Mouse (Mus musculus) C2C12 (cell line): ENCODE data around the gene Ltbp1. TPM values are rescaled to one million over a fixed set of nuclear protein-coding genes. Genes with fewer than 3 reads are reported as not detected.

Source experiments
- H3K27me3 ChIP-seq: one replicate; pipeline ENCODE4 v1.6.1; 2011; ENCODE audit not compliant: control insufficient read depth, insufficient read depth, insufficient read length
- H3K36me3 ChIP-seq: one replicate; pipeline ENCODE4 v1.6.1; 2011; ENCODE audit not compliant: control insufficient read depth, insufficient read depth
- H3K4me3 ChIP-seq: one replicate; pipeline ENCODE4 v1.5.1; 2011; ENCODE audit warnings: mild to moderate bottlenecking, control low read depth; ENCODE audit not compliant: poor library complexity, insufficient read depth, severe bottlenecking
- H3K79me2 ChIP-seq: one replicate; pipeline ENCODE4 v1.6.1; 2011; ENCODE audit not compliant: control insufficient read depth, insufficient read depth
- H3K79me3 ChIP-seq: one replicate; pipeline ENCODE4 v1.6.1; 2011; ENCODE audit warnings: low read depth, control low read depth
- H3ac ChIP-seq: one replicate; pipeline ENCODE3; 2011; ENCODE audit warnings: low read depth; ENCODE audit not compliant: control insufficient read depth, insufficient read length
- CEBPB ChIP-seq: IDR thresholded peaks from one replicate; pipeline ENCODE4 v1.6.1; 2011; ENCODE audit warnings: low read depth, mild to moderate bottlenecking, control low read depth, moderate library complexity
- CTCF ChIP-seq: IDR thresholded peaks from one replicate; pipeline ENCODE4 v1.5.1; 2011; ENCODE audit not compliant: control insufficient read depth, insufficient read depth, insufficient read length
- FOSL1 ChIP-seq: IDR thresholded peaks from one replicate; pipeline ENCODE4 v1.8.0; 2011; ENCODE audit warnings: mild to moderate bottlenecking, low read length; ENCODE audit not compliant: poor library complexity, insufficient read depth, severe bottlenecking
- MAX ChIP-seq: IDR thresholded peaks from one replicate; pipeline ENCODE4 v1.6.1; 2011; ENCODE audit warnings: mild to moderate bottlenecking, control low read depth
- MYOD1 ChIP-seq: IDR thresholded peaks from one replicate; pipeline ENCODE4 v1.6.1; 2011; ENCODE audit warnings: low read depth; ENCODE audit not compliant: control insufficient read depth, insufficient read length
- MYOG ChIP-seq: IDR thresholded peaks from one replicate; pipeline ENCODE4 v1.6.1; 2011; ENCODE audit not compliant: control insufficient read depth, insufficient read length; ENCODE audit errors: extremely low read depth
- USF1 ChIP-seq: IDR thresholded peaks from one replicate; pipeline ENCODE4 v1.6.1; 2011; ENCODE audit warnings: low read depth, mild to moderate bottlenecking, control low read depth, moderate library complexity
- polyA plus RNA-seq: library from polyadenylated mRNA; unstranded; fragments of >200 nt; fragmentation: generic; extraction: Trizol; gene quantifications from one replicate; pipeline ENCODE4 v1.2.1, GENCODE M21; 2012; ENCODE audit warnings: missing spikeins

Gene Ltbp1
- polyA plus RNA-seq, 1 experiment = 41.8 TPM

DNA sequence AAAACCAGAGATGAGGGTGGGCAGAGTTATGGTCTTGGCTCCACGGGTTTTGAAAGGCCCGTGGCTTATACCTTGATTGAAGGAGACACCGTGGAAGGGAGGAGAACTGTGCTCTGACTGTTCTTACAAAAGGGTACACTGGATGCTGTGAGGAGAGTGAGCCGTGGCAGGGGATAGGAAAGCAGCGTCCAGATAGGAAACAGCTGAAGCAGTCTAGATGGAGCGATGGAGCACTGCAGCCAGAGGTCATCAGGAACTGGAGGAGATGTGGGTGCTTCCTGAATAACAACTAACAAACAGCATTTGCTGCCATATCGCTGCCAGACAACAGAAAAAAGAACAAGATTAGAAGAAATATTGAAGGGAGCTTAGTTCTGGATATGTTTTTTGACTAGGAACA, 166.3 kb downstream of the Ltbp1 start:
- H3K27me3 ChIP-seq = no peaks in the 10 kb centered on the region
- H3ac ChIP-seq = no peak overlapping the region
- H3K79me2 ChIP-seq = no peaks in the 10 kb centered on the region
- no peak overlapping the region for H3K4me3 ChIP-seq
- TF ChIP-seq USF1 (no peak), CEBPB (no peak), MAX (no peak), MYOD1 (no peak), MYOG (no peak), CTCF (no peak), FOSL1 (no peak)
- H3K79me3 ChIP-seq = no peaks in the 10 kb centered on the region
- no peaks in the 10 kb centered on the region for H3K36me3 ChIP-seq

DNA sequence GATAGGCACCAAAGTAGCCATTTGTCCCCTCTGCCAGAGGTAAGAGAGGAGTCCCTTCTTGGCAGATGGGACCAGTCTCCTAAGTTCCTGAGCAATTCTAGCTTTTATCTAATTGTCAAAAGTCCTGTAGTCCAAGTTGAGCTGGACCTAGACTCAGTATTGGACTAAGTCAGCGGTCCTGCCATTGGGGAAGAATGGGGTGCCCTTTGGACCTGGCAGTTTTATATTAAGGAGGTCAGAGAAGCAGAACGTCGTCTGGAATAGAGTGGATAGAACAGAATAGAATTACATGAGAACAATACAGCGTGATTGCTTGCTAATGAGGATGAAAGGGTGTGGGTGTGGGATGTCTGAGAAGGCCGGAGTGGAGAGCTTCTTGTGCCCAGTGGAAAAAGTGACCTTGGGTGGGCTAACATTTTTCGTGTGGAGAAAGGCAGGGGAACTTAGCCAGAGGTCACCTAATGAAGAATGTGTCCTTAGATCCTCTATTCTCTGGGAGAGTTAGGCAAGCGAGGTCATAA, 167.4 kb downstream of the Ltbp1 start:
- no peak overlapping the region for H3ac ChIP-seq
- no peaks in the 10 kb centered on the region for H3K79me2 ChIP-seq
- H3K36me3 ChIP-seq = no peaks in the 10 kb centered on the region
- H3K4me3 ChIP-seq = no peak overlapping the region
- TF ChIP-seq FOSL1 (no peak), USF1 (no peak), CEBPB (no peak), MYOD1 (no peak), MAX (no peak), MYOG (no peak)
- H3K79me3 ChIP-seq = no peaks in the 10 kb centered on the region
- no peaks in the 10 kb centered on the region for H3K27me3 ChIP-seq

DNA sequence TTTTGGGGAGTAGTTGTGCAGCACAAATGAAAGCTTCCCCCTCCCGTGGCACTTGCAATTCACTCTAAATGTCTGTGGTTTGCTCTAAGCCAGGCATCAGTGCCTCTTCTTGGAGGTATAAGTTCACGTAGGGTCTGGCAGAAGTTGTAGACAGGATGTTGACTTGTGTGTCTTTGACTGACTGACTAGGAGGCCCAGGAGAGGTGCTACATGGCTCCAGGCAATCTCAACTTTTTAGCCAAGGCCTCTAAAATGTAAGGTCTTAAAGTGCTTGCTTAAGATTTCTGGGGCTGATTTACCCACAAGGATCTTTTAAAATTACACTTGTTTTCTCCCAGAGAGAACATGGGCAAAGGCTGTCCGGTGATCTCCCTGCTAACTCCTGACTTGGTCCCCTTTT, 169.1 kb downstream of the Ltbp1 start:
- H3K4me3 ChIP-seq = no peak overlapping the region
- TF ChIP-seq MYOG (no peak), MAX (no peak), CTCF (no peak)
- H3K79me3 ChIP-seq = peaks cover 3% of the 10 kb centered on the region
- H3ac ChIP-seq = no peak overlapping the region
- H3K79me2 ChIP-seq = peaks cover 7% of the 10 kb centered on the region
- no peaks in the 10 kb centered on the region for H3K27me3 ChIP-seq
- H3K36me3 ChIP-seq = no peaks in the 10 kb centered on the region

DNA sequence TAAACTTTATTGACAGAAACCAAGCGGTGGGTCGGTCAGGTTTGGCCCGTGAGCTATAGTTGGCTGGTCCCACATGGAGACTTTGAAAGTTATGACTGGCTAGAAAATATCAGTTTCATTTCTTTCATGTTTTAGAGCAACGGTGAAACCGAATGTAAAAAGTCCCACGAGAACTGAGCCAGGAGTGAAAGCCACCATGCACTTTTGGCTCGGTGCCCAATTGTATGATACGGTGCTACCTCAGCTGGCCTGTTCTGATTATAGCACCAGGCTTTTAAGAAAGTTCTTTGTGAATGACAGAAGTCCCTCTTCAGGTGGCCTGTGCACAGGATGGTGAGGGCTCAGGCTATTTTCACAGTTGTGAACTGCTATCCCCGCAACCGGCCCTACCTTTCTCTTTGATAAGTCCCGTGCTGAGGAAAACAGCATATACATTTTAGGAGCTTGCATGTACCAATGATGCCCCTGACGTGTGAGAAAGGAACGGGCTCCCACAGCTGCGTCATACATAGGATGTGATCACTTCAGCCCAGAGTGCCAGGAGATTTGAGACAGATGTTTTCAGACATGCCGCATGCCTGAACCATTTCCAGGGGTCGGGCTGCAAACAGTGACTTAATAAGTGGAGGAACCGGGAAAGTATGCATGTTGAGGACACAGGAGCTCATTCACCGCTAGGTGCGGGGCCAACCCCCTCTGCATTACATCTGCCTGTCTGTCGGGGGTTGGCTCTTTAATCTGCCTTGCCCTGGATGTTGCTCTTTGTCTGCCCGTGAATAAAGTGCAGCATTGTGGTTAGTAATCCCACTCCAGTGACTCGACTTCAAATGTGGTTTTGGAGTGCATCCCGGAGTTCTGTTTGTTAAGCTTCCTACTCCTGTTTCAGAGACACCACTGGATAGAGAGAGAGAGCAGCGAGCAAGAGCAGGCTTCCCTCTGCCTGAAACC, 172.8 kb downstream of the Ltbp1 start:
- TF ChIP-seq CTCF (no peak), MYOD1 (peak; percentile 44), MAX (peak; percentile 80)
- no peaks in the 10 kb centered on the region for H3K27me3 ChIP-seq
- H3K79me2 ChIP-seq = peaks cover 44% of the 10 kb centered on the region
- peaks cover 39% of the 10 kb centered on the region for H3K79me3 ChIP-seq
- H3K36me3 ChIP-seq = peaks cover 13% of the 10 kb centered on the region
- peak overlapping the region; percentile 36 for H3K4me3 ChIP-seq
- H3ac ChIP-seq = no peak overlapping the region

DNA sequence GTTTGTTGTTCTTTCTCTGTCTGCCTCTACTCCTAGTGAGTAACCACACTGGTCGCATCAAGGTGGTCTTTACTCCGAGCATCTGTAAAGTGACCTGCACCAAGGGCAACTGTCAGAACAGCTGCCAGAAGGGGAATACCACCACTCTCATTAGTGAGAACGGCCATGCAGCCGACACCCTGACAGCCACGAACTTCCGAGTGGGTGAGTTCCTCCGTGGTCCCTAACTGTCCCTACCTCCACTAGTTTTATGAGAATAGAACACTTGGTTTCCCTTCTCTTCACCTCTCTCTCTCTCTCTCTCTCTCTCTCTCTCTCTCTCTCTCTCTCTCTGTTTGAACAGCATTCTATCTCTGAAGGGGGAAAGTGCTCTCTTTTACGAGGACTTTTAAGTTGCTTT, 173.6 kb downstream of the Ltbp1 start:
- TF ChIP-seq CTCF = no peak
- no peak for TF ChIP-seq USF1
- TF ChIP-seq CEBPB = no peak
- TF ChIP-seq MYOG = no peak
- TF ChIP-seq MAX = no peak
- TF ChIP-seq MYOD1 = no peak
- TF ChIP-seq FOSL1 = no peak
- Histone ChIP-seq H3K4me3 (peak overlapping the region; percentile 36), H3ac (peak overlapping the region; percentile 83), H3K36me3 (peaks cover 21% of the 10 kb centered on the region), H3K79me3 (peaks cover 47% of the 10 kb centered on the region), H3K27me3 (no peaks in the 10 kb centered on the region), H3K79me2 (peaks cover 52% of the 10 kb centered on the region)

DNA sequence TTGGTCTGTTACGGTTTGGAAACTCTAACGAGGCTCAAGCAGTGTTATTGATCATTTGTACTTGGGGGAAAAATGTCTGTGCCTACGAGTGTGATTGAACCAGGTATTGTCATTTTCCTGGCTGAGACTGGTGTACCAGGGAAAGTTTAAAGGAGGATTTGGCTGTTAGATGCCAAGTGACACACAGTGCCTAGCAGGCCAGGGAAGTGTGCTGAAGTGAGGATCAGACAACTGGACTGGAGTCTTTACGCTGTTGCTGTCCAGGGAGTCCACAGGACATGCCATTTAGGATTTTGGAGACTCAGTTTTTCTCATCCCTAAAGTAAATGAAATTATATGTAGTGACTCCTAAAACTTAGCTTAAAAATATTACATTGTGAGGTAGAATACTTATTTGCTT, 174.9 kb downstream of the Ltbp1 start:
- peaks cover 63% of the 10 kb centered on the region for H3K79me2 ChIP-seq
- TF ChIP-seq MAX (no peak), FOSL1 (no peak), MYOD1 (no peak), CEBPB (no peak), USF1 (no peak), CTCF (no peak)
- H3K27me3 ChIP-seq = no peaks in the 10 kb centered on the region
- H3K79me3 ChIP-seq = peaks cover 52% of the 10 kb centered on the region
- H3K4me3 ChIP-seq = peak overlapping the region; percentile 36
- H3ac ChIP-seq = peak overlapping the region; percentile 80
- H3K36me3 ChIP-seq = peaks cover 29% of the 10 kb centered on the region
